Mouse (Mus musculus): ENCODE measurements at regions not wholly inside any gene's neighbourhood (a gene's known extent, or its start where the extent isn't known, plus 50 kb on each side); places are given as distances from the start of the nearest gene placed in this dataset.

GRCm38 (mm10) chr11:45595372-45595771 lies 256.5 kb upstream of the Clint1 start:
- Histone ChIP-seq H3K9ac (ENCODE audit: low read depth, low read length) (no peak overlapping the region), H3K36me3 (ENCODE audit: control insufficient read depth, insufficient read depth) (no peaks in the 10 kb centered on the region), H3K27ac (ENCODE audit: low read depth, low read length) (no peak overlapping the region), H3K4me1 (replicated peaks; ENCODE audit: control insufficient read depth, insufficient read depth, low read length) (no peaks in the 10 kb centered on the region), H3K9me3 (ENCODE audit: control insufficient read depth) (no peaks in the 10 kb centered on the region), H3K27me3 (replicated peaks; ENCODE audit: control insufficient read depth, insufficient read depth, low read length) (no peaks in the 10 kb centered on the region), H3K4me2 (replicated peaks; ENCODE audit: low read depth) (no peak overlapping the region), H3K4me3 (ENCODE audit: low read depth, low read length) (no peak overlapping the region)
- no peak for ATAC-seq
- TF ChIP-seq CTCF (IDR thresholded peaks at IDR 0.05; ENCODE audit: low read depth) = no peak
- WGBS = 57% methylated on average over 6 of the region's 6 CpGs

DNA sequence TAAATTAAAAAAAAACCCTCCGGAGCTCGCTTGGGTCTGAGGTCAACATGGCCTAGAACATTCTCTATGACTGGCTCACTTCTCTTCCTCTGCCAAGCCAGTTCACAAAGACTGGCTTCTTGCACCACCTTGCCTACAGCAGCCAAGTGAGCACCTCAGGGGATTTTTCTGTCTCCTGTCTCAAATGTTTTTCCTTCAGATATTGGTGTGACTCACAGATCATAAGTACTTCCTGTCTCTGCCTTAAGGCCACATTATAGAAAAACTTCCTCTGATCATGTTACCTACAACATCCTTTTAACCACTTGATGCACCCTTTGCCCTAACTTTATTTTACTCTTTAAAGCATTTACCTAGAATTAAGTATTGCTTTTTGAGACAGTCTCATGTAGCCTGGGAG lies 230.0 kb upstream of the Clint1 start:
- Histone ChIP-seq H3K4me3 (ENCODE audit: low read depth, low read length) (no peak overlapping the region), H3K9ac (ENCODE audit: low read depth, low read length) (no peak overlapping the region), H3K9me3 (ENCODE audit: control insufficient read depth) (no peaks in the 10 kb centered on the region), H3K4me2 (replicated peaks; ENCODE audit: low read depth) (no peak overlapping the region), H3K4me1 (replicated peaks; ENCODE audit: control insufficient read depth, insufficient read depth, low read length) (no peaks in the 10 kb centered on the region), H3K27ac (ENCODE audit: low read depth, low read length) (no peak overlapping the region), H3K36me3 (ENCODE audit: control insufficient read depth, insufficient read depth) (no peaks in the 10 kb centered on the region), H3K27me3 (replicated peaks; ENCODE audit: control insufficient read depth, insufficient read depth, low read length) (no peaks in the 10 kb centered on the region)
- no peak for TF ChIP-seq CTCF (IDR thresholded peaks at IDR 0.05; ENCODE audit: low read depth)
- no peak for ATAC-seq
- WGBS = 92% methylated on average over 2 of the region's 2 CpGs

DNA sequence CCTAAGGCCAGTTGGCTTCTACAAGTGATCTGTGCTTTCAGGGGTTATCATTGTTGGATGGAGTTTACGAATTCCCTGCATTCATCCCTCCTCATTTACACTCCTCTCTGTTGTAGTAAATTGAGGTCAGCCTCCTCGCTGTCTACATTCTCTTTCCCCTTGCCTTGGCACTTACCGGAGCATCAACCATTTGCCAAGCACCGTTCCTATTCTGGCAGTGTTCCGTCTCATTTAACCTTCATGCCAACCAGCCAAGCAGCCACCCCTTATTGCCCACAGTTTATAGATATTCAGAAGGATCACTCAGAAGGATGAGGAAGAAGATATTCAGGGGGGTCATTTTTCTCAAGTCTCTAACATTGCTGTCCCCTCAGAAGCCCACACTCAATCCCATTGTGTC lies 229.2 kb upstream of the Clint1 start:
- H3K9me3 ChIP-seq (ENCODE audit: control insufficient read depth) = no peaks in the 10 kb centered on the region
- no peak overlapping the region for H3K27ac ChIP-seq (ENCODE audit: low read depth, low read length)
- H3K4me3 ChIP-seq (ENCODE audit: low read depth, low read length) = no peak overlapping the region
- H3K9ac ChIP-seq (ENCODE audit: low read depth, low read length) = no peak overlapping the region
- no peaks in the 10 kb centered on the region for H3K36me3 ChIP-seq (ENCODE audit: control insufficient read depth, insufficient read depth)
- WGBS = 88% methylated on average over 5 of the region's 5 CpGs
- ATAC-seq = no peak
- no peak overlapping the region for H3K4me2 ChIP-seq (replicated peaks; ENCODE audit: low read depth)
- H3K4me1 ChIP-seq (replicated peaks; ENCODE audit: control insufficient read depth, insufficient read depth, low read length) = no peaks in the 10 kb centered on the region
- no peaks in the 10 kb centered on the region for H3K27me3 ChIP-seq (replicated peaks; ENCODE audit: control insufficient read depth, insufficient read depth, low read length)
- TF ChIP-seq CTCF (IDR thresholded peaks at IDR 0.05; ENCODE audit: low read depth) = no peak

DNA sequence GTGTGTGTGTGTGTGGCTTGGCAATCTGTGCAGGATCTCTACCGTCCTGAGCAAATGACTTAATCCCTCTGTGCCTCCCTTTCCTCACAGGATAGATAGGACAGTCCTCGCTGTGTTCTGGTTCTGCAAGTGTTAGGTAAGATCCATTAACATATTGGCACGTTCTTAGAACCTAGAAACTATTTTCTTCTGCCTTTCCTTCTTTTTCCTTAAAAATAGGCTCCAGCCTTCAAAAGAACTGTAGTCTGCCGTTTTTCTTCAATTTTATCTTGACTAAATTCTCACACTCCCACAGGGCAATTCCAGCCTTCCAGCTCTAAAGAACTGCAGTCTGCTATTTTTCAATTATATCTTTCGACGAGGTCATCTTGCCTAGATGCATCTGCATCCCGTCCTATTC lies 227.6 kb upstream of the Clint1 start:
- H3K4me2 ChIP-seq (replicated peaks; ENCODE audit: low read depth) = no peak overlapping the region
- H3K36me3 ChIP-seq (ENCODE audit: control insufficient read depth, insufficient read depth) = no peaks in the 10 kb centered on the region
- no peaks in the 10 kb centered on the region for H3K9me3 ChIP-seq (ENCODE audit: control insufficient read depth)
- no peak overlapping the region for H3K9ac ChIP-seq (ENCODE audit: low read depth, low read length)
- no peak for TF ChIP-seq CTCF (IDR thresholded peaks at IDR 0.05; ENCODE audit: low read depth)
- no peaks in the 10 kb centered on the region for H3K27me3 ChIP-seq (replicated peaks; ENCODE audit: control insufficient read depth, insufficient read depth, low read length)
- 65% methylated on average over 7 of the region's 7 CpGs for WGBS
- no peak for ATAC-seq
- no peak overlapping the region for H3K4me3 ChIP-seq (ENCODE audit: low read depth, low read length)
- no peaks in the 10 kb centered on the region for H3K4me1 ChIP-seq (replicated peaks; ENCODE audit: control insufficient read depth, insufficient read depth, low read length)
- H3K27ac ChIP-seq (ENCODE audit: low read depth, low read length) = no peak overlapping the region

DNA sequence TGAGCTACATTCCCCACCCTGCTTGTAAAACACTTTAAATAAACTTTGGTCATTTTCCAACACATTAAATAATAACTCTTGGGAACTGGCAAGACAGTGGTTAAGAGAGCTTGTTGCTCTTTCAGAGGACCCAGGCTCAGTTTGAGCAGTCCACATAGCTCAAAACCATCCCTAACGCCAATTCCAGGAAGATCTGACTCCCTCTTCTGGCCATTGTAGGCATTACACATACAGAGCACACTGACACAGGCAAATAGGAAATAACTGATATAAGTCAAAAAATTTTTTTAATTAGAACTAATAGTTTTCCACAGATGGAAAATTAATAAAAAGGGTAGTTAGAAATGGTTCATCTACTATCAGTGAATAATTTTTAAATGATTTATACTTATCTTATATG lies 222.6 kb upstream of the Clint1 start:
- ATAC-seq = no peak

DNA sequence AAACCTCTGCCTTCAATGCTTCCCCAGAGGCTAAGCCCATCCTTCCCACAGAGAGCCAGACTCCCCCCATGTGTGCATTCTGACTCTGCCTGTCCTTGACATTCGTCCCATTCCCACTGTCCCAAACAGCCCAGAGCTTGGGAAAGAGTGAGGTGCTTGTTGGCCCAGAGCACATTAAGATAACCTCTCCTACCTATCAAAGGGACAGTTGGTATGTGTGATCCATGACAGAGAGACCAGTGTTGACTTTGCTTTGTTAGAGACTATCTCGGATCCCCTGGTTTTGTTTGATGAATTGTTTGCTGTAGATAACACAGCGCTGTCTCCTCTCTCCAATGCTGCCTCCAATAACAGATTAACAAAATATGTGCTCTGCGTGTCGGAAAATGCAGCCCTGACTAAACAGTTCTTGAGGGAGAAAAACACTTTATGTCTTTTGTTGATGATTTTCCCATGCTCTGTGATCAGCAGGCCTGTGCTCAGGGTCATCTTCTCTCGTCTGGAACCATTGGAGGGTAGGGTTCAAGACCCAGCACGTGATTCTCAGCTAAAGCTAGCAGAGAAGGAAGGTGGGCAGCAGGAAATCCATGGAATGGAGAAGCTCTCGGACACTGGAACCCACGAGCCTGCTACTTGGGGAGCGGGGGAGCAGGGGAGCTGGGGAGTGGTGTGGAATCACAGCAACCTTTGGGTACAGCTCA lies 217.2 kb upstream of the Clint1 start:
- Histone ChIP-seq H3K36me3 (ENCODE audit: control insufficient read depth, insufficient read depth) (no peaks in the 10 kb centered on the region), H3K9ac (ENCODE audit: low read depth, low read length) (no peak overlapping the region), H3K27me3 (replicated peaks; ENCODE audit: control insufficient read depth, insufficient read depth, low read length) (no peaks in the 10 kb centered on the region), H3K4me1 (replicated peaks; ENCODE audit: control insufficient read depth, insufficient read depth, low read length) (no peaks in the 10 kb centered on the region), H3K27ac (ENCODE audit: low read depth, low read length) (no peak overlapping the region), H3K4me2 (replicated peaks; ENCODE audit: low read depth) (no peak overlapping the region), H3K9me3 (ENCODE audit: control insufficient read depth) (no peaks in the 10 kb centered on the region), H3K4me3 (ENCODE audit: low read depth, low read length) (no peak overlapping the region)
- no peak for TF ChIP-seq CTCF (IDR thresholded peaks at IDR 0.05; ENCODE audit: low read depth)
- WGBS = 39% methylated on average over 10 of the region's 10 CpGs
- ATAC-seq = no peak

More for the DNA sequence above, 222.6 kb upstream of the Clint1 start:
- Histone ChIP-seq H3K36me3 (ENCODE audit: control insufficient read depth, insufficient read depth) (no peaks in the 10 kb centered on the region), H3K9me3 (ENCODE audit: control insufficient read depth) (no peaks in the 10 kb centered on the region), H3K9ac (ENCODE audit: low read depth, low read length) (no peak overlapping the region), H3K4me2 (replicated peaks; ENCODE audit: low read depth) (no peak overlapping the region), H3K4me3 (ENCODE audit: low read depth, low read length) (no peak overlapping the region), H3K4me1 (replicated peaks; ENCODE audit: control insufficient read depth, insufficient read depth, low read length) (no peaks in the 10 kb centered on the region), H3K27me3 (replicated peaks; ENCODE audit: control insufficient read depth, insufficient read depth, low read length) (no peaks in the 10 kb centered on the region), H3K27ac (ENCODE audit: low read depth, low read length) (no peak overlapping the region)
- peak; percentile 63 for TF ChIP-seq CTCF (IDR thresholded peaks at IDR 0.05; ENCODE audit: low read depth)
- WGBS = 23% methylated on average over 1 of the region's 1 CpGs

GRCm38 (mm10) chr11:45635896-45636295 lies 216.0 kb upstream of the Clint1 start:
- no peak overlapping the region for H3K4me3 ChIP-seq (ENCODE audit: low read depth, low read length)
- no peak for ATAC-seq

More at GRCm38 (mm10) chr11:45635896-45636295, 216.0 kb upstream of the Clint1 start:
- H3K36me3 ChIP-seq (ENCODE audit: control insufficient read depth, insufficient read depth) = no peaks in the 10 kb centered on the region
- no peak overlapping the region for H3K9ac ChIP-seq (ENCODE audit: low read depth, low read length)
- no peaks in the 10 kb centered on the region for H3K4me1 ChIP-seq (replicated peaks; ENCODE audit: control insufficient read depth, insufficient read depth, low read length)
- H3K4me2 ChIP-seq (replicated peaks; ENCODE audit: low read depth) = no peak overlapping the region
- no peaks in the 10 kb centered on the region for H3K27me3 ChIP-seq (replicated peaks; ENCODE audit: control insufficient read depth, insufficient read depth, low read length)
- 83% methylated on average over 4 of the region's 4 CpGs for WGBS
- H3K27ac ChIP-seq (ENCODE audit: low read depth, low read length) = no peak overlapping the region
- no peak for TF ChIP-seq CTCF (IDR thresholded peaks at IDR 0.05; ENCODE audit: low read depth)
- no peaks in the 10 kb centered on the region for H3K9me3 ChIP-seq (ENCODE audit: control insufficient read depth)
